Mouse (Mus musculus) cerebellum, adult 18-20 months (tissue): ENCODE data around the gene Gm20532.
A peak's percentile ranks its signal among the peaks of the same experiment; 100 is the strongest.

ENCODE experiments used
- DNase-seq, 2 experiments: peaks; one replicate each; pipeline ENCODE4 v3.0.0; 2021

The Gm20532 gene

GRCm38 (mm10) chr2:26586294-26587043 is at the start of gene Gm20532:
Gm20532 (plus strand) TSS chr2:26586639.
- DNase-seq = peak; percentile 50 to 74

DNA sequence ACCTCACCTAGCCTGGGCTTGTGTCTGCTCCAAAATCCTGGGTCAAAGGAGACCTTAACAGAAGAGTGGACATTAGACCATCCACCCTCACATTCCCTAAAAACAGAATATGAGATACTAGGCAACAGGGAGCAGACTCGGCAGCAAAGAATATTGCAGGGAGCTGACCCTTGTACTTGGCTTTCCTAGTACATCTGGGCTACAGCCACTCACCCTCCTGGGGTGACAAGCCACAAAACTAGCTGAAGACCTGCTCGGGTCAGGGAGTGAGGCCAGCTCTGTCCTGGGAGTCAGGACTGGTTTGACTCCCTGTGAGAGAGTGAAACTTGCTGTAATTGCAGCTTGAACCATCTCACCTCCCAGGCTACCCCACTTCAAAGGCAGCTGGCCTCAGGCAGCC is 46.9 kb upstream of the Gm20532 start:
- no peak for DNase-seq

DNA sequence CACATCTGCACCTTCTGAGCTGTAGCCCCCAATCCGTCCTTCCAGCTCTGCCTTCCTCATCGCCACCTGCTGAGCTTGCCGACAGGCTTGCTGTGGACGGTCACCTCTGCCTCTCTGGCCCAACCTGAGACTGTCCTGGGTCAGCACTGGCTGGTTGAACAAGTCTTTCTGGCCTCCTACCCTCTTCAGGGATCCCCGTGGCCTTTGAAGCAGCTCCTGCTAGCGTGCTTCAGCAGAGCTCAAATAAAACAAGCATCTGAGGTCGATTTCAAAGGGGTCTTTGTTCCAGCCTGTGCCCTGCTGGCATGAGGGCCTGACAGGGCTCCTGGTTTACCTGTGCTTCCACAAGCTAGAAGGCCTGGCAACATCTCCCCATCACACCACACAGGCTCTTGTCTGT is 45.7 kb upstream of the Gm20532 start:
- DNase-seq = no peak

DNA sequence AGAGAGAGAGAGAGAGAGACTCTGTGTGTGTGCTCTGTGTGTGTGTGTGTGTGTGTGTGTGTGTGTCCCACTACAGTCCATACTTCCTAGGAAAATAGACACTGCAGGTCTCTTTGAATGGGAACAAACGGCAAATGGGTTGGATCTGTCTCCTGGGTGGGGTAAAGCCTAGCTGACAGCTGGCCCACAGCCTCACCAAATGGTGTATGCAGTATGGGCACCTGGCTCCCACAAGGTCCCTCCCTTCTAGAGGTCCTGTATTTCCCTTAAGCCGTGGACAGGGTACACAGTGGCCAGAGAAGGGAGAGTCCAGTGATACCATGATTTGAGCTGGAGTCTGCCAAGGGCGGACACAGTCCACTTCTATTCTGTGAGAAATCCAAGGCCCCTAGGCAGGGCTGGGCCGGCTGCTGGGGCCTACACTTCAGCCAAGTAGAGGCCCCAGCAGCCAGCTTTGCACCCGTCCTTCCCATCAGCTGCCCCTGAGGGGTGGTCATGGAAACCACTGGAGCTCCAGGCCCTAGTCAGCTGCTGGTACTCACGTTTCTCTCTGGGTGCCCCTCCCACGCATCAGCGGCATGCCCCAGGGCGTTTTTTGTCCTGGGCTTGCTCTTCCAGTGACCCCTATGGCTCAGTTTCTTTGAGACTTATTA is 45.1 kb upstream of the Gm20532 start:
- DNase-seq = no peak

DNA sequence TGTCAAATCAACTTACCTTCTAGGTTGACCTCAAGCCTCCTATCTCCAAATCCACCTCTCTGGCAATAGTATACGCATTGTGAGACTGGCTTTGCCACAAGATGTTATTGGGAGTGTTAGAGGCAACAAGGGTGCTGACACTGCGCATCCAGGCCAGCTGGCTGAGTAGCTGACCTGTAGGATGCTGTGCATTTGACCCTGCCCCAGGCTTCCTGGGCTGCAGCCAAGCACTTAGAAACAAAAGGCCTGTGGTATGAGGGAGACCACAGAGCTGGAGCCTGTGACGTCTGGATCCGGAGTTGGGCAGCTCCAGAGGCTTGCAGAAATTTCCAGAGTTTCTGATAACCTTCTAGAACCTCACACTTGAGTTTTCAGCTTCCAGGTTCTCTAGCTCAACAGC is 43.3 kb upstream of the Gm20532 start:
- no peak for DNase-seq

GRCm38 (mm10) chr2:26543768-26544167 is 42.7 kb upstream of the Gm20532 start:
- no peak for DNase-seq

DNA sequence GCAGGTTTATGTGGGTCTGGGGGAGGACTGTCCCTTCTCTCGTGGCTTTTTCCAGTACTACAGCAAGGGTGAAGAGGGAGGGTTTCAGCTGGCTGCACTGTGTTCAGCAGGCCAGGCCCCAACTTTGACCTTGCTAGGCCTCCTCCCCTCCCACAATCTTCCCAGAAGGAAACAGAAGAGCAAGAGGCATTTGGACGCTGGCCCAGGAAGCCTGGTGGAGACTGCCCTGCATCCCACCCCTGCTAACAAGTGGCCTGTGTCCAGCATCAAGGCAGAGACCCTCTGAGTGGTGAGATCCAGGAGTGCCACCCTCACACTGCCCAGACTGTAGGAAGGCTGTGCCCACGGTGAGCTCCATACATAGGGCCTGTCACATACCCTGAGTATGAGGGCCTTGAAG is 42.2 kb upstream of the Gm20532 start:
- DNase-seq = no peak

DNA sequence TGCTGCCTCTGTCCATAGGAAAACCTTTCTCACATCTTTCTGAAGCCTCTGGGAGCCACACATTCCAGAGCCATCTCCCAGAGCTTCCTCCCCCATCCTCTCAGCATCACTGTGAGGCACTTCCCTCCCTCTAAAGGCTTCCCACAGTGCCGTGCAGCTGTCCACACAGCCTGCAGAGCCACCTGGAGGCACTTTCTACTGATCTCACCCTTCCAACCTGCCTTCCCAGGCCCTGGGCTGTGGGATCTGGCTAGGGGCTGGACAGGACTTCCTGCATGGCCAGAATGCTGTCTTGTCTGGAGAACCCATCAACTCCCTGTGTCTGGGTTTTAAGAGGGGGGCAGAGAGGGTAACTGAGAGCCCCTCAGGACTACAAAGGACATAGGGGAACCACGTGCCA is 39.0 kb upstream of the Gm20532 start:
- peak; percentile 19 to 41 for DNase-seq

- DNase-seq = no peak
Observed at GRCm38 (mm10) chr2:26549801-26550200, 36.6 kb upstream of the Gm20532 start.

GRCm38 (mm10) chr2:26550205-26550604 is 36.2 kb upstream of the Gm20532 start:
- DNase-seq = no peak

GRCm38 (mm10) chr2:26550777-26551176 is 35.7 kb upstream of the Gm20532 start:
- no peak for DNase-seq

- DNase-seq = no peak
Observed at GRCm38 (mm10) chr2:26551446-26551845, 35.0 kb upstream of the Gm20532 start.

DNA sequence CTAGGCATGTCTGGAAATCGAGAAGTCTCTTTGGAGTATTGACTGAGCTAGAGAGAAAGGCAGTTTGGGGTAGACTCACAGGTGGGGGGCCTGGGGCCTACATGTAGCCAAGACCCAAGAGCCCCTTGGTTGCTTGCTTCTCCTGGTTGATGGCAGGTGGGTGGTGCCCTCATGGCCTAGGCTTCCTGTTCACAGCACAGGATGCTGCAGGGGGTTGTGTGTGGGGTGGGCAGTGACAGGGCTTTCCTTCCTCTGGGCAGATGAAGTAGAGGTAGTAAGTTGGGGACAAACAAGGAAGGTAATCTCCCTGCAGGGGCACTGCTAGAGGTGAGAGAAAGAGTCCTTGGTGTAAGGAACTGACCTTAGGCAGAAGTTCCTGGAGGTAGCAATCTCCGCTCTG is 34.4 kb upstream of the Gm20532 start:
- no peak for DNase-seq

DNA sequence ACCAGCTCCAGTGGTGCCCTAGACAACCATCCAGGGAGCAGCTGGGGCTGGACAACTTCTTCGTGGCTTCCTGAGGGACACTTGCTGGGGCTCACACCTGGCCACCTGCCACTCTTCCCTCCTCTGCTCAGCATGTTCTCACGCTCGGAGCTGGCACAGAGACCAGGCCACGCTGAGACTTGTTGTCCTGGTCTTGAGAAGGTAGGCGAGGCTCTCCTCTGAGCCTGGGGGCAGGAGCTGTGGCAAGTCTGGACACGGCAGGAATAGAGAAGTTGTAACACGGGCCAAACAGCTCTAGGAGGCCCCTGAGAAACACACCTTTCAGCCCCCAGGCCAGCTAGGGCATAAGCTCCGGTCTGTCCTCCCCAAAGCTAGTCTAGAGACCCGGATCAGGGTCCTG is 32.5 kb upstream of the Gm20532 start:
- DNase-seq = no peak

GRCm38 (mm10) chr2:26555076-26555475 is 31.4 kb upstream of the Gm20532 start:
- no peak for DNase-seq

GRCm38 (mm10) chr2:26556535-26556993 is 29.9 kb upstream of the Gm20532 start:
- DNase-seq = no peak

GRCm38 (mm10) chr2:26560506-26560905 is 25.9 kb upstream of the Gm20532 start:
- DNase-seq = no peak

DNA sequence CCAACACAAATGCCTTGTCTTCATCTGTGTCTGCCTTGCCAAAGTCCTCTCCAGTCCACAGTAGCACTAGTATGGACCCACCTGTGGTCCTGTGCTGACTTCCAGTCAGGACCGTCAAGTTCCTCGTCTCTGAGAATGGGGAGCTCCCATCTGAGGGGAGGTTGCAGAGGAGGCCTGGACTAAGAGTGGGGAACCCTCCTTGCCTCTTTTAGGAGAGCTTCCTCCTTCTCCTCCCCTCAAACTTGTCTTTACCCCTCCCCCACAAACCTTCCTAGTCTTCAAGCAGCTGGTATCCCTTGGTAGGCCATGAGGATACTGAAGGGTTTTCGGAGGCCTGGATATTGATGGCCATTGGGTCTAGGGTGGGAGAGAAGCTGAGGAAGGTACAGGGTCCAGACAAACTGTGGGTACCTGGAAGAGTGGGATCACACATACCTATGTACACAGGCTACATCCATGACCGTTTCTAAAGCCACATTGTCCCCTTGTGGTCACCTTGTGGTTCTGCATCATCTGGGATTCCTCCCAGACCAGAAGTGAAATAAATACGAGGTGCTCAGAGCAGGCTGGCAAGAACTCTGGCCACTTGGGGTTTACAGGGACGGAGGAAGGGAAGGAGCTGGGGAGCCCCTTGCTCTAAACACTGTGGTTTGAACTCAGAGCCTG is 25.0 kb upstream of the Gm20532 start:
- no peak for DNase-seq

GRCm38 (mm10) chr2:26566221-26566620 is 20.2 kb upstream of the Gm20532 start:
- peak; percentile 35 to 48 for DNase-seq

GRCm38 (mm10) chr2:26570034-26570433 is 16.4 kb upstream of the Gm20532 start:
- DNase-seq = peak; percentile 26 to 33

- DNase-seq = no peak
Observed at GRCm38 (mm10) chr2:26571400-26571799, 15.0 kb upstream of the Gm20532 start.

DNA sequence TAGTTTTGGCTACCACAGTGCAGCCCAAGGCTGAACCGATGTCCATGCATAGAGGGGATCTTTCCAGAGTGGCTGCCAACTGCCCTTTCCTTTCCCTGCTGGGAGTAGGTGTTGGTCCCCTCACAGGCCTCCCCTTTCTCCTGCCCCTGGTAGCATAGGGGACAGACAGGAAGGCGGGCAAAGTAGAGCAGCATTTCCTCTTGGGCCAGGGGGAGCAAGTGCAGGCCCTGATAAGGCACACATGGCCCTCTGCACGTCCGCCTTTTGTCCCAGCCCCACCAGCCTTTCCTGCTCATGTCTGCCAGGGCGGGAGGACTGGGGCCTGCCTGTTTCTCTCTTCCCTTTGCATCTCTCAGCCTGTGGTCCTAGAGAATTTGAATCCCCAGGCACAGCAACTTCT is 14.6 kb upstream of the Gm20532 start:
- DNase-seq = no peak

DNA sequence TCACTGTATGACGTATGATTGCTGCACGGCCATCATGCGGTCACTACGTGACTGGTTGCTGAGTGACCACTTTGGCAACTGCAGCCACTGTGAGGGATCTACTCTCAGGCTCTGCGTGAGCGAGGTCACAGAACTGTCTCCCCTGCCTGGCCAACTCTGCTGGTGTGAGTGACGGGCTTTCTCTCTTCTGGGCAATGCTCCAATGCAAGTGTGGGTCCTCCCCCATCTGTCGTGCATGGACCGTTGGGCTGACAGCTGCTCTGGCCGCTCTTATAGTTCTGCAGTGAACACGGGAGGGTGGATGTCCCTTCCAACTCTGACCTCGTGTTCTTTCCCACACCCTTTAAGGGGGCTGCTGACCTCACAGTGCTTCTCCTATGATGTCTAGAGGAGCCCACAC is 13.0 kb upstream of the Gm20532 start:
- no peak for DNase-seq

GRCm38 (mm10) chr2:26573807-26574206 is 12.6 kb upstream of the Gm20532 start:
- DNase-seq = no peak
